Mouse (Mus musculus): ENCODE data around the gene Zfp651. TPM values are rescaled to one million over a fixed set of nuclear protein-coding genes. Genes with fewer than 3 reads are reported as not detected.

Gene Zfp651
- polyA plus RNA-seq (2012) = 0.23 and 0.33 TPM in 2 replicates

- TF ChIP-seq GATA1 (IDR thresholded peaks at IDR 0.05; ENCODE audit: low read length) = no peak
Observed at GRCm38 (mm10) chr9:121759091-121760081, at the start of gene Zfp651. TSS of gene Zfp651 (plus strand) at chr9:121759330.

DNA sequence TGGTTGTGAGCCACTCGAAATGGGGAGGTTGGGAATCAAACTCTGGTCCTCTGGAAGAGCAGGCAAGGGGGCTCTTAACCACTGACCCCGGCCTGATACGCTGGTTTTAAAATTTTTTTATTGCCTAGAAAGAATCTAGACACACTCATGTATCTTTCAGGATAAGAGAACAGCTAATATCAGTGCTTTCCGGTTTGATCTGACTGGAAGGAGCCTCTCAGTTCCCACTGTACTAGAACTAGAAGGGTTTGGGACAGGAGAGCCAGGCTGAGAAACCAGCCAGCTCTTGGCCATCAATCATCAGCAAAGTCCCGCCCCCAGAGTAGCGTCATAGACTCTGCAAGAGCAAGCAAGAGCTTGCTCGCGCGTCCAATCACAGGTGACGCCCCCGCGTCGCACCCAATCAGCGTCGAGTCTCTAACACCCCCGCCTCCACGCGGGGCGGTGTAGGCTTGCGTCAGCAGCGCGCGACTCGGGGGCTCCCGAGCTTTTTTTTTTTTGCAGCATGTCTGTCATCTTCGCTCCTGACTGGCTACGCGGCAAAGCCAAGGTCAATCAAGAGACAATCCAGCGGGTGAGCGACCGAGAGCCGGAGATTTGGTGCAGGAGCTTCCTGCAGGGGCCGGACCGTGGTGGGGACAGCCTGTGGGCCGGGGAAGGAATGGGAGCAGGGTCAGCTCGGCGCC lies 49.1 kb upstream of the Zfp651 start, which contains the start of gene Ss18l2:
TSS of gene Ss18l2 (plus strand) at position 432 of the 686 bp plus-strand sequence.
- TF ChIP-seq GATA1 (IDR thresholded peaks at IDR 0.05; ENCODE audit: low read length) = no peak

GRCm38 (mm10) chr9:121710584-121710975 lies 48.5 kb upstream of the Zfp651 start:
- no peak for TF ChIP-seq GATA1 (IDR thresholded peaks at IDR 0.05; ENCODE audit: low read length)

GRCm38 (mm10) chr9:121717048-121717447 lies 42.1 kb upstream of the Zfp651 start:
- TF ChIP-seq GATA1 (IDR thresholded peaks at IDR 0.05; ENCODE audit: low read length) = no peak

GRCm38 (mm10) chr9:121718070-121718705 lies 40.9 kb upstream of the Zfp651 start:
- no peak for TF ChIP-seq GATA1 (IDR thresholded peaks at IDR 0.05; ENCODE audit: low read length)

- no peak for TF ChIP-seq GATA1 (IDR thresholded peaks at IDR 0.05; ENCODE audit: low read length)
Observed at GRCm38 (mm10) chr9:121718792-121719318, 40.3 kb upstream of the Zfp651 start, which contains the start of gene Nktr. TSS of gene Nktr (plus strand) at chr9:121719169.

DNA sequence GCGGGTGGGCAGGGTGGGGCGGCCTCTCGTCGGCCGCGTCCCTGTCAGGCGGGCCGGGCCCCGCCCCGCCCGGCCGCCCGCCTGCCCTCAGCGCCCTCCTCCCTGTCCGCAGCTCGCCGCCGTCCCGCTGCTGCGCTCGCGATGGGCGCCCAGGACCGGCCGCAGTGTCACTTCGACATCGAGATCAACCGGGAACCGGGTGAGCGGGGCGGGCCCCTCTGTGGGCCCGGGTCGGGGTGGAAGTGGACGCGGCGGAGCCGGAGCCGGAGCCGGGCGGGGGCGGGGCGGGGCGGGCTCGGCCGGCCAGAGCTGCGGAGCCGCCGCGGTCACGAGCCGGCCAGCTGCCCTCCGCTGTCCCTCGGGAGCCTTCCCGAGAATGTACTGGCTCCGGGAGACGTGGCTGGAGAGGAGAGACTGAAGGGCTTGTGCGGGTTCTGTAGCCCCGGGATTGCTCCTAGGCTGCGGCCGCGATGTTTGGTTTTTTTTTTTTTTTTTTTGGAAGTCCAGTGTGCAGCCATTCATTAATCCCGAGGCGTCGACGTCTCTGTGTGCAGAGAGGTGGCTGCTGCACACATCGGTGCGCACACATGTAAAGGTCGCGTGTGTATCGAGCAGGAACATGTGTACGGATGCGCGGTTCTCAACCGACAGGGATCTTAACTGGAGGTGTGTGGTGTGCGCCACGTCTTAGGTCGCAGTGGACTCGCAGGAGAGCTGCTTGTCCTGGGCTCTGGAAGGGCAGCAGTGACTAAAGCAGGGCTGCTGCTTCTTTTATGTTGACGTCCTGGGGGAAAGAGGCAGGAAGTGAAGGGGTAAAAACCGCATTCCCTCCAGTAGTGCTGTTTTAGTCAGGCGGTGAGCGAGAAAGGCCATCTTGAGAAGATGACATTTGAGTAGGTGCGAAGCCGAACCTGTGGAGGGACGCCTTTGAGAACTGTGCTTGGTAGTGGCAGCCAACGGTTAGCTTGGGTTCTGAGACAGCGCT lies 39.5 kb upstream of the Zfp651 start:
- no peak for TF ChIP-seq GATA1 (IDR thresholded peaks at IDR 0.05; ENCODE audit: low read length)

- no peak for TF ChIP-seq GATA1 (IDR thresholded peaks at IDR 0.05; ENCODE audit: low read length)
Observed at GRCm38 (mm10) chr9:121740490-121740889, 18.6 kb upstream of the Zfp651 start.

DNA sequence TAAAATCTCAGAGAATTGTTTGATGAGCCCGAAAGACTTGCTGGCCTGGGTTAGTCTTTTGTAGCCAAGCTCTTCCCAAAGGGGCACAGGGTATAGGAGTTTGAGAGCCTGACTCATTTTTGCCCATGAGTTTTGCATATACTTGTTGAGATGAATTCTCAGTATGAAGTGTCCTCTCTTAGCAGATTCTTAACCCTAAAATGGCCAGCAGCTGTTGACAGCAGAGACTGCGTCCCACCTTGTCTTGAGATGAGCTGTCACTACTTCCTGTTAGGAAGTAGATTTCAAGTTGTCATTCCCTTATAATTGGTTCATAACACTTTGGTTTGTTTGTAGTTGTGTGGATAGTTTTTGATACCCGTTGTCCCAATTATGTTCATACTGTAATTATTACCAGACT lies 18.0 kb upstream of the Zfp651 start:
- no peak for TF ChIP-seq GATA1 (IDR thresholded peaks at IDR 0.05; ENCODE audit: low read length)

- no peak for TF ChIP-seq GATA1 (IDR thresholded peaks at IDR 0.05; ENCODE audit: low read length)
Observed at GRCm38 (mm10) chr9:121744051-121744450, 15.1 kb upstream of the Zfp651 start.

GRCm38 (mm10) chr9:121752774-121753173 lies 6.4 kb upstream of the Zfp651 start:
- no peak for TF ChIP-seq GATA1 (IDR thresholded peaks at IDR 0.05; ENCODE audit: low read length)

DNA sequence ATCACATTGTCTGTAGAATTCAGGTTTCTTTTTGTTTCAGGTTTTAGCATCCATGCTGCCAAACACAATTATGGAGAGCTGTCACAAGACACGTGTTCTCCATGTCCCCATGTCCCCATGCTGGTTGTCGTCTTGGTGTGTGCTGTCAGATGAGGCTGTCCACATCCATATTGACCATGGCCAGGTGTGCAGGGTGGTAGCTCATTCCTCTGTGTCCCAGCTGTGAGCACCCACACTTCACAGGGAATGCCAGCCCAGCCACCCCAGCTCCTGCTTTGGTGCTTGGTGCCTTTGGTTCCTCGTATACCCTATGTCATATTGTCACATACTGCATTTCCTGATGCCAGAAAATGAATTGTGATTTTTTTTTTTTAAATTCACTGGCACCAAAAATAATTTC lies 4.5 kb upstream of the Zfp651 start:
- no peak for TF ChIP-seq GATA1 (IDR thresholded peaks at IDR 0.05; ENCODE audit: low read length)

GRCm38 (mm10) chr9:121756785-121757184 lies 2.3 kb upstream of the Zfp651 start:
- TF ChIP-seq GATA1 (IDR thresholded peaks at IDR 0.05; ENCODE audit: low read length) = no peak

DNA sequence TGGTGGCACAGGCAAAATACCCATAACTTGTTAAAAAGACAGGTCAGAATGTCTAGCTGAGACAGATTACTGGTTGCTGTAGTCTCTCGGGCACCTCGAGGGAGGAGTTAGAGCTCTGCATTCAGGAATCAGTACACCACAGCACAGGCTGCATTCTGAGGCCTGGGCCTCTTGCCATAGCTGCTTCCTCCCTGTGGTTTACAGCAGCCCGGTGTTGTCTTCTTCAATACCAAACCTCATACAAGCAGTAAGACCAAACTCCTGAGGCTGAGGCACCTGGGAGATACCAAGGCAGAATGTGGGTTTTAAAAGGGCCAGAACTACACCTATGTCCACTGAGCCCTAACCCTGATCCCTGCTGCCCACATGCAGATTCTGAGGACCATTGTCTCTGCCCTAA lies 1.7 kb upstream of the Zfp651 start:
- TF ChIP-seq GATA1 (IDR thresholded peaks at IDR 0.05; ENCODE audit: low read length) = no peak

Data from G1E-ER4 (cell line).